Mouse (Mus musculus): ENCODE data around the gene Nnat.

DNA sequence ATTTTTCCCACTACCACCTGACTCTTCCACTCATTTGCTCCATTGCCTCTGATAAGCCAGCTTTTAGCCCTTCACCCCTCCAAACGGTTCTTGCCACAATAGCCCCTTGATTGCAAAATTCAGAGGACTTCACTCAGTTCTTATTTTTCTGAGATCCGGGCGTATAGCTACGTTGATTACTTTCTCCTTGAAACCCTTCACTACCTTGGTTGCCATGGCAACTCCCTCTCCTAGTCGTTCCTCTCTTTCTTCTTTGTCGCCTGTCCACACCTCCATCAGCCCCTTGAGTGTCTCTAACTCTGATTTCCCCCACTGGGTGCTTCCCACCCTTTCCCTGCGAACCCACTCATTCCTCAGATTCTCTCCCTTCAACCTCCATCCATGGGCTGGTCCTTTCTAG is 22.8 kb upstream of the Nnat start:
- TF ChIP-seq CTCF (IDR thresholded peaks at IDR 0.05; ENCODE audit: low read depth) (no peak), EP300 (IDR thresholded peaks at IDR 0.05; ENCODE audit: low read depth) (no peak)
